Mouse (Mus musculus) heart, postnatal 14 days (tissue): Measurements from ENCODE around the gene Olfr108. TPM values are rescaled to one million over a fixed set of nuclear protein-coding genes. Genes with fewer than 3 reads are reported as not detected.

ENCODE experiments used
- DNase-seq, 2 experiments: peaks; one replicate each; pipeline ENCODE4 v3.0.0; 2021 to 2022
- intact Hi-C: fragments of 180-260 bp; cut with DNase I; formaldehyde crosslinking; loops from one replicate; pipeline ENCODE4 v1.15.1; 2025
- long read RNA-seq, 2 experiments: library from polyadenylated mRNA; stranded (forward); transcript quantifications; one replicate each; pipeline ENCODE4 v2.0.0; 2021
- total RNA-seq, 2 experiments: library from RNA; stranded (reverse); gene quantifications; 2 replicates each; pipeline ENCODE4 v1.2.3; 2021

The Olfr108 gene
- not detected for total RNA-seq
- long read RNA-seq, experiment 1 = 0 reads
- long read RNA-seq, experiment 2 = 0 reads

GRCm38 (mm10) chr17:37445180-37445579 lies at the start of gene Olfr108:
Olfr108 (plus strand) TSS chr17:37445480.
- DNase-seq = no peak
- intact Hi-C loops = no loop called here

- intact Hi-C loops = no loop called here
- no peak for DNase-seq
These were observed 46.4 kb upstream of the Olfr108 start, which contains the start of gene Olfr107 for GRCm38 (mm10) chr17:37398926-37399325. Olfr107 (plus strand) TSS chr17:37399226.

- DNase-seq = no peak
These were observed 31.9 kb upstream of the Olfr108 start for GRCm38 (mm10) chr17:37413380-37413779.

DNA sequence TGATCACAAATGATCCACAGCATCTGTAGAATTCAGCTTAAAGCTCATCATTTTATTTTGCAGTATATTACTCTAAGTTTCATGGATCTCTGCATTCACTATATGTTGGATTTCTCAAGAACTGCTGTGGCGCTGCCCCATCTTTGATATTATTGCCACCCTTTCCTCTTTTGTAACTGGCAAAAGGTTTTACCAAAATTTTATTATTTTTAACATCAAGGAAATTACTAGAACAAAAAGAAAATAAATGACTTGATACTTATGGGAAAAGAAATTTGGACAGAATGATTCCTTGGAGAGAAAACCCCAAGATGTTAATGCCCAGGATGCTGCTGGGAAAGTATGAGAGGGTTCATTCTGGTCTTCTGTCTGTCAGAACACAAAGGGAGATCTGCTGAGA lies 13.3 kb downstream of the Olfr108 start, which contains the start of gene Olfr109:
Olfr109 (plus strand) TSS at position 301 of the 400 bp plus-strand sequence.
- intact Hi-C loops = no loop called here
- no peak for DNase-seq

More at GRCm38 (mm10) chr17:37413380-37413779, 31.9 kb upstream of the Olfr108 start:
- intact Hi-C loops = no loop called here

DNA sequence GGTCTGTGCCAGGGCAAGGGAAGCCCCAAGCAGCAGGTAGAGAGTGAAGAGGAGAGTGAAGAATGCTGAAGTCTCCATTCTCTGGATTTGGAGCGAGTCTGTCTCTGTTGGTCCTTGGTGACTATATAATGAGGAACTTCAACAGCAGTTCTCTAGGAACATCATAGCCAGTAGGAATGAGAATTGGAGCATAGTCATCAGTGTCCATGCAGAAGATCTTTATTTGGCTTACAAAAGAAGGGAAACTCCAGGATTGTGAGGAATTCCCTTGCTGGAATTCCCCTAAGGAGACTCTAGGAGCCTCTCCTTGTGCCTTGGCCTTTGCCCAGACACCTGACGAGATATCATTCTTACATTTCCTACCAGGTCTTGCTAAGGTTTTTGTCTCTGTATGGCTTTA lies 38.2 kb downstream of the Olfr108 start, which contains the start of gene H2-M2:
H2-M2 (minus strand) TSS at position 101 of the 400 bp plus-strand sequence.
- intact Hi-C loops = no loop called here
- DNase-seq = no peak

DNA sequence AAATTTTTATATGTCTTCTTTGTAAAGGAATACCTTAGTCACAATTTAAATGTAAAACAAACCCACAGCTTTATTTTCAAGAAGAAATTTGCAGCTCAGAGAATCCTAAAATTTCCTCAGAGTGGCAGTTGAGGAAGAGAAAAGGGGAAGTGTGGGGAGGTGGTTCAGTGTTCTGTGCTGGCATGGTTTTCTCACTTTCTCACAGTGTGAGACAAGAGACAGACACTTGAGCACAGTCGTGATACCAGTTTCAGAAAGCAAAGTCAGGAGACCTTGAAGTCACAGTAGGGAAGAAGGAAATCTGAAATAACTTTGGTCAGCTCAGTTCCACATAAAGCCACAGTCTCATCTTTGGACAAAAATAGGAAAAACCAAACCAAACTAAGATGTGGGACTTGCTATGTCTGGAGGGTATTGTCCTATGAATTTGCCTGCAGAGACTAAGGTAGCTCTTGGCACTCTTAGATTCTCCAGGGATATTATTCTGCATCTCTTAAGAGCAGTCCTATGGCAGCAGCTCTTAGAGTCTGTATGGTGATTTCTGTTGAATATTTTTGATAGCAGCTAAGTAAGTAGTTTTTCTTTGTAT lies 46.7 kb downstream of the Olfr108 start, which contains the start of gene Olfr110:
Olfr110 (plus strand) TSS at position 539 of the 589 bp plus-strand sequence.
- intact Hi-C loops = no loop called here
- DNase-seq = no peak

Other genes with a start within 250 kb of the Olfr108 start
- not detected for gene Olfr94, start 244.5 kb upstream of the Olfr108 start, total RNA-seq
- gene Olfr95, start 232.4 kb upstream of the Olfr108 start, total RNA-seq = not detected
- not detected for gene Olfr96, start 225.3 kb upstream of the Olfr108 start, total RNA-seq
- not detected for gene Olfr97, start 208.2 kb upstream of the Olfr108 start, total RNA-seq
- not detected for gene Olfr98, start 181.7 kb upstream of the Olfr108 start, total RNA-seq
- gene H2-M3, start 175.3 kb upstream of the Olfr108 start, total RNA-seq = 1 to 10 TPM; 2.3 to 2.4 TPM
- not detected for gene Olfr99, start 162.0 kb upstream of the Olfr108 start, total RNA-seq
- gene Olfr101, start 141.2 kb upstream of the Olfr108 start, total RNA-seq = not detected
- not detected for gene Olfr102, start 128.4 kb upstream of the Olfr108 start, total RNA-seq
- not detected for gene Olfr103, start 105.8 kb upstream of the Olfr108 start, total RNA-seq
- not detected for gene Olfr104-ps, start 85.9 kb upstream of the Olfr108 start, total RNA-seq
- gene Olfr105-ps, start 66.4 kb upstream of the Olfr108 start, total RNA-seq = not detected
- gene Olfr106-ps, start 55.1 kb upstream of the Olfr108 start, total RNA-seq = not detected
- not detected for gene Olfr107, start 46.3 kb upstream of the Olfr108 start, total RNA-seq
- gene Olfr109, start 13.4 kb downstream of the Olfr108 start, total RNA-seq = not detected
- under 1 TPM in 1 of 2 experiments, not detected in 1; 0.49 TPM for gene H2-M2, start 38.1 kb downstream of the Olfr108 start, total RNA-seq
- not detected for gene Olfr110, start 47.0 kb downstream of the Olfr108 start, total RNA-seq
- not detected for gene Olfr111, start 62.5 kb downstream of the Olfr108 start, total RNA-seq
- gene Olfr112, start 124.0 kb downstream of the Olfr108 start, total RNA-seq = not detected
- not detected for gene Olfr113, start 132.2 kb downstream of the Olfr108 start, total RNA-seq
- gene Olfr114, start 147.3 kb downstream of the Olfr108 start, total RNA-seq = not detected
- gene Olfr115, start 181.6 kb downstream of the Olfr108 start, total RNA-seq = not detected
- gene Olfr116, start 181.7 kb downstream of the Olfr108 start, total RNA-seq = not detected
- gene Olfr117, start 218.3 kb downstream of the Olfr108 start, total RNA-seq = not detected
- not detected for gene Olfr118, start 221.5 kb downstream of the Olfr108 start, total RNA-seq